Mouse (Mus musculus) liver, embryonic 14.5 days (tissue): Measurements from ENCODE around the gene Tbc1d16. TPM values are rescaled to one million over a fixed set of nuclear protein-coding genes. Genes with fewer than 3 reads are reported as not detected.

Experiments used
- ATAC-seq: fragments of 200-750 bp; cut with Nextera tagmentation; 2 replicates; pipeline ENCODE4 v1.8.0; 2017; ENCODE audit warnings: moderate number of reproducible peaks, mild to moderate bottlenecking, moderate library complexity; ENCODE audit not compliant: insufficient read depth
- DNase-seq, 3 experiments: peaks; one replicate each; pipeline ENCODE4 v3.0.0-alpha.2; 2012 to 2013; ENCODE audit warnings: low read depth in 3 of 3, low spot score in 3 of 3
- H3K27ac ChIP-seq: fragments of 300-500 bp; sonication (generic); 2 replicates; pipeline ENCODE4 v1.5.1; 2014; ENCODE audit warnings: moderate library complexity, mild to moderate bottlenecking, control low read depth, inconsistent platforms
- H3K27me3 ChIP-seq: fragments of 300-500 bp; sonication (generic); 2 replicates; pipeline ENCODE4 v1.6.1; 2014; ENCODE audit warnings: mild to moderate bottlenecking, low read length, moderate library complexity; ENCODE audit not compliant: control insufficient read depth, insufficient read depth
- H3K36me3 ChIP-seq: fragments of 300-500 bp; sonication (generic); replicated peaks from 2 replicates; pipeline ENCODE4 v1.6.1; 2014; ENCODE audit warnings: low read depth; ENCODE audit not compliant: control insufficient read depth, insufficient read depth
- H3K4me1 ChIP-seq, 2 experiments: fragments of 200-500 bp in 1 of 2; fragments of 300-500 bp in 1 of 2; sonication (generic) in 1 of 2; replicated peaks; 2 replicates each; pipeline ENCODE4 v1.6.1; 2012 to 2014; ENCODE audit warnings: antibody characterized with exemption in 1 of 2, inconsistent platforms in 1 of 2, low read length in 1 of 2; ENCODE audit not compliant: control insufficient read depth in 2 of 2, insufficient read depth in 2 of 2
- H3K4me2 ChIP-seq: fragments of 300-500 bp; sonication (generic); 2 replicates; pipeline ENCODE4 v1.6.1; 2014; ENCODE audit warnings: low read depth, mild to moderate bottlenecking, control low read depth, moderate library complexity
- H3K4me3 ChIP-seq, 2 experiments: fragments of 200-500 bp in 1 of 2; fragments of 300-500 bp in 1 of 2; sonication (generic) in 1 of 2; 2 replicates each; pipeline ENCODE4 v1.5.1; 2012 to 2014; ENCODE audit warnings: low read depth in 2 of 2, low read length in 2 of 2, mild to moderate bottlenecking in 2 of 2, control low read depth in 1 of 2, inconsistent platforms in 1 of 2, moderate library complexity in 1 of 2; ENCODE audit not compliant: insufficient read depth in 1 of 2
- H3K9ac ChIP-seq: fragments of 300-500 bp; sonication (generic); replicated peaks from 2 replicates; pipeline ENCODE4 v1.6.1; 2014; ENCODE audit warnings: mild to moderate bottlenecking, control low read depth, moderate library complexity
- H3K9me3 ChIP-seq: fragments of 300-500 bp; sonication (generic); 2 replicates; pipeline ENCODE4 v1.6.1; 2016; ENCODE audit warnings: low read length, mixed read lengths; ENCODE audit not compliant: control insufficient read depth
- CTCF ChIP-seq: IDR thresholded peaks from 2 replicates; pipeline ENCODE4 v1.5.1; 2016; ENCODE audit warnings: antibody characterized with exemption, low read depth, control low read depth
- EP300 ChIP-seq: IDR thresholded peaks from 2 replicates; pipeline ENCODE4 v1.6.1; 2016; ENCODE audit warnings: antibody characterized with exemption, low read depth
- WGBS: fragments of 180-500 bp; shearing (Covaris S2); extraction: QIAGEN DNeasy Blood & Tissue Kit; methylation state at CpG from one replicate; pipeline ENCODE4 v1.1.7; 2014; ENCODE audit not compliant: insufficient replicate concordance; 5-methylcytosine and 5-hydroxymethylcytosine counted together
- polyA plus RNA-seq, 2 experiments: library from polyadenylated mRNA; depleted of rRNA in 1 of 2; stranded (reverse) in 1 of 2; unstranded in 1 of 2; fragments of >200 nt; fragmentation: Nextera tagmentation in 1 of 2; extraction: Ambion mirVana in 1 of 2; gene quantifications; 2 replicates each; pipeline versions ENCODE4 v1.2.1 to v1.2.3; 2012 to 2014

Tbc1d16 gene
- polyA plus RNA-seq, 2 experiments = 0.58 to 1.0 TPM

DNA sequence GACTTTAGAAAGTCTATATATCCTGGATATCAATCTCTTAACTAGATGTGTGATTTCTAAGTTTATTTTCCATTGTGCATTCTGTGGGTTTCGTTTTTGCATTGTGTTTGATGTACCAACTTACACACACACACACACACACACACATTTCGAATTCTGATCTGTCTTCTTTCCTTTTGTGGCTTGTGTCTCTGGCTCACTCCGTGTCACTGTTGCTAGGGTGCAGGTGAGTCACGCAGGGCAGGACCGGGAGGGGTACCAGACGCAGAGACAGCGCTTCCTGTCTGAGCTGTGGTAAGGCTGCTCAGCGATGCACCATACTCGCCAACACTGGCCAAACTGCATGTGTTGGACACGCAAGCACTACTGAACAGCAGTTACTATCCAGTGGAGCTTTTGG lies 62.3 kb downstream of the Tbc1d16 start:
- Histone ChIP-seq H3K27ac (no peak overlapping the region), H3K4me2 (no peak overlapping the region), H3K27me3 (no peaks in the 10 kb centered on the region), H3K9me3 (no peaks in the 10 kb centered on the region), H3K4me3 (no peak overlapping the region), H3K36me3 (no peaks in the 10 kb centered on the region), H3K4me1 (no peaks in the 10 kb centered on the region; a peak in 1 of 4 replicates), H3K9ac (no peak overlapping the region)
- DNase-seq (no peak), ATAC-seq (no peak)
- WGBS = 40% methylated on average over 10 of the region's 10 CpGs
- TF ChIP-seq EP300 = no peak
- TF ChIP-seq CTCF = no peak

DNA sequence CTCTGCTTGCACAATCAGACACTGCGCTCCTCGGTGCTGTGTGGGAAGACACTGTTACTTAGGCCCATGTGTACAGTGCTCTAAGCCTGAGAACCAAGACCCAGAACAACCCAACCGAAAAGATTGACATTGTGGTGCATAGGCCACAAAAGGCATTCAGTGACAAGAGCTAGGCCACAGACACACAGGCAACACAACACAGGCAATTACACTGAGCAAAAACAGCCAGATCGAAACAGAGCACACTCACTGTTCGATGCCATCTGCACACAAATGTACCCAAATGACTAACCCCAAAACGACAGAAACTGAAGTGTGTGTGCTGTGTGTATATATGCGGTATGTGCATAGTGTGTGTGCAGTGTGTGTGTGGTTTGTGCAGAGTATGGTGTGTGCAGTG lies 63.9 kb downstream of the Tbc1d16 start:
- TF ChIP-seq EP300 (no peak), CTCF (no peak)
- 76% methylated on average over 7 of the region's 7 CpGs for WGBS
- ATAC-seq (no peak), DNase-seq (no peak)
- H3K27me3 ChIP-seq = no peaks in the 10 kb centered on the region
- H3K36me3 ChIP-seq = no peaks in the 10 kb centered on the region
- H3K9me3 ChIP-seq = no peaks in the 10 kb centered on the region
- H3K27ac ChIP-seq = no peak overlapping the region
- H3K9ac ChIP-seq = no peak overlapping the region
- no peak overlapping the region for H3K4me3 ChIP-seq
- H3K4me2 ChIP-seq = no peak overlapping the region
- peaks cover 0 to 4% of the 10 kb centered on the region in 2 experiments; a peak in 2 of 4 replicates for H3K4me1 ChIP-seq

DNA sequence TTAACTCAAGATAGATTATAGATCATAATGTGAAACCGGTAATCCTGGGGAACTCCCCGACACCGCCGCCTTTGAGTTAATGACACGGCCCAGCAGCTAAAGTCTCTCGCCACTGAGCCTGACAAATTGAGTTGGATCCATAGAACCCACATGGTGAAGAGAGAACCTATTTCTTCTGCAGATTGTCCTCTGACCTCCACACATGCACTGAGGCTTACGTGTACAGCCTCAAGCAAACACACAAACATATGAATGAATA lies 64.6 kb downstream of the Tbc1d16 start:
- ATAC-seq (no peak), DNase-seq (no peak)
- Histone ChIP-seq H3K4me2 (no peak overlapping the region), H3K4me1 (peaks cover 0 to 4% of the 10 kb centered on the region in 2 experiments; a peak in 2 of 4 replicates), H3K9ac (no peak overlapping the region), H3K36me3 (no peaks in the 10 kb centered on the region), H3K4me3 (no peak overlapping the region), H3K9me3 (no peaks in the 10 kb centered on the region), H3K27me3 (no peaks in the 10 kb centered on the region), H3K27ac (no peak overlapping the region)
- no peak for TF ChIP-seq EP300
- TF ChIP-seq CTCF = no peak
- 69% methylated on average over 7 of the region's 7 CpGs for WGBS

DNA sequence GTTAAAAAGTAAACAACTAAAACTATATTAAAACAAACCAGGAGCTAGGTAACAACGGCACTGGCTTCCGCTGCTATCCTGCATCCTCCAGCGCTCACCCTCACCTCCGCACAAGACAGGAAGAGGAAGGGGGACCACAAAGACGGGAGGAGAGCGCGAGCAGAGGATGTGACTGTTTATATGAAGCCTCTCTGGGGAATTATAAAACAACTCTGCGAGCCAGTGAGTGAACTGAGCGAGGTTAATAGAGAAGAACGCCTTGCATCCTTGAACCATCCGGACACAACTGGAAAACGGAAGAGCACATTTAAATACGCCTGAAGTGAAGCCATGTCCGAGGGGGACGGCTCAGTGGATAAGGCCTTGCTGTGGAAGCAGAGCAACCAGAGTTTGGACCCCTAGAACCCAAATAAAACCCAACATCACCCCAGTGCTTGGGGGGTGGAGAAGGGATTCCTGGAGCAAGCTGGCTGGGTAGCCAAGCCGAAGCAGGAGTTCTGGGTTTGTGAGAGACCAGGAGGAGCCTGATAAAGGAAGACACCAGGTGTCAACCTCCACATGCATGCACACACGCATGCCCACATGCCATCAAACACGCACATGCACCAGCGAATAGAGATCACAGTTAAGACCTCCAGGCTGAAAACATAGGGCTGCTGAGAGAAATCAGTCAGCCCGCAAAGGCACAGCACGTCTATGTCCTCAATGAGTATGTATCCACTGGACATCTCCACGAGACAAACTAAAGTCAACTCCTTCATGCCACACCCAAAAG lies 65.2 kb downstream of the Tbc1d16 start:
- Histone ChIP-seq H3K27ac (no peak overlapping the region), H3K4me3 (no peak overlapping the region), H3K9ac (no peak overlapping the region), H3K27me3 (no peaks in the 10 kb centered on the region), H3K4me1 (peaks cover 0 to 4% of the 10 kb centered on the region in 2 experiments; a peak in 2 of 4 replicates), H3K36me3 (no peaks in the 10 kb centered on the region), H3K9me3 (no peaks in the 10 kb centered on the region), H3K4me2 (no peak overlapping the region)
- 42% methylated on average over 22 of the region's 22 CpGs for WGBS
- ATAC-seq (no peak), DNase-seq (no peak)
- TF ChIP-seq EP300 (no peak), CTCF (no peak)

- Histone ChIP-seq H3K4me1 (peaks cover 0 to 4% of the 10 kb centered on the region in 2 experiments; a peak in 2 of 4 replicates), H3K36me3 (no peaks in the 10 kb centered on the region), H3K9ac (no peak overlapping the region), H3K27ac (no peak overlapping the region), H3K4me3 (no peak overlapping the region), H3K9me3 (no peaks in the 10 kb centered on the region), H3K4me2 (no peak overlapping the region), H3K27me3 (no peaks in the 10 kb centered on the region)
- TF ChIP-seq CTCF (no peak), EP300 (no peak)
- DNase-seq (no peak), ATAC-seq (no peak)
- 52% methylated on average over 2 of the region's 2 CpGs for WGBS
These were observed 66.6 kb downstream of the Tbc1d16 start for GRCm38 (mm10) chr11:119161665-119162064.
